Comparison of ENCODE assay signal across 13 mouse cellular contexts in genomic region chr9:120351474-120351873, GRCm38 (mm10). TPM values are rescaled to one million over a fixed set of nuclear protein-coding genes. Genes with fewer than 3 reads are reported as not detected.
"Had no signal": no experiment of that assay in that cellular context is flagged by ENCODE, and none has a peak within 500 bp of the region (broad histone marks: within the 10 kb centered on the region; RNA-seq: fewer than 3 reads in every experiment).

No protein-coding gene starts in this region.

- ATAC-seq: inflammation-experienced regulatory T-cells, adult 6 months; lung, postnatal 0 days had no signal

- H3K4me2 ChIP-seq: kidney, embryonic 15.5 days; neural tube, embryonic 13.5 days had no signal

- H3K4me1 ChIP-seq: limb, embryonic 10.5 days had no signal

- H3K36me3 ChIP-seq: kidney, embryonic 15.5 days; limb, embryonic 10.5 days; neural tube, embryonic 13.5 days had no signal

- DNase-seq: kidney, postnatal 36 days; lung, adult 18-20 months; lung, postnatal 36 days; midbrain, embryonic 14.5 days; right cerebral cortex, postnatal 14 days; thymus, postnatal 36 days had no signal

- H3K4me3 ChIP-seq: kidney, embryonic 15.5 days; left cerebral cortex, adult 2 months; limb, embryonic 10.5 days; neural tube, embryonic 13.5 days had no signal

- H3K9me3 ChIP-seq: kidney, embryonic 15.5 days; limb, embryonic 10.5 days; neural tube, embryonic 13.5 days had no signal

- H3K9ac ChIP-seq: kidney, embryonic 15.5 days; neural tube, embryonic 13.5 days had no signal

- H3K27ac ChIP-seq: left cerebral cortex, adult 2 months; limb, embryonic 10.5 days; neural tube, embryonic 13.5 days had no signal

- H3K27me3 ChIP-seq: kidney, embryonic 15.5 days; neural tube, embryonic 13.5 days had no signal

RNA-seq across cellular contexts. Expression of gene Myrip, which starts 50.2 kb away (rescaled TPM):
- total RNA-seq: monocyte, adult 5-6 weeks had no signal
- polyA plus RNA-seq: inflammation-experienced regulatory T-cells, adult 6 months; limb, embryonic 10.5 days had no signal
